Mouse (Mus musculus) heart, embryonic 15.5 days (tissue): ENCODE data around the gene Pax2. TPM values are rescaled to one million over a fixed set of nuclear protein-coding genes. Genes with fewer than 3 reads are reported as not detected.

Source experiments
- ATAC-seq: fragments of 200-750 bp; cut with Nextera tagmentation; replicated peaks from 2 replicates; pipeline ENCODE4 v1.8.0; 2017; ENCODE audit warnings: low read depth, moderate TSS enrichment; ENCODE audit not compliant: insufficient number of reproducible peaks, insufficient read depth, low FRiP score
- H3K27ac ChIP-seq: fragments of 300-500 bp; sonication (generic); 2 replicates; pipeline ENCODE4 v1.5.1; 2015; ENCODE audit warnings: mild to moderate bottlenecking, inconsistent platforms
- H3K27me3 ChIP-seq: fragments of 300-500 bp; sonication (generic); 2 replicates; pipeline ENCODE4 v1.6.1; 2015; ENCODE audit warnings: inconsistent platforms
- H3K36me3 ChIP-seq: fragments of 300-500 bp; sonication (generic); 2 replicates; pipeline ENCODE4 v1.6.1; 2015; ENCODE audit warnings: mild to moderate bottlenecking, inconsistent platforms
- H3K4me1 ChIP-seq: fragments of 300-500 bp; sonication (generic); replicated peaks from 2 replicates; pipeline ENCODE4 v1.6.1; 2015; ENCODE audit warnings: inconsistent platforms
- H3K4me2 ChIP-seq: fragments of 300-500 bp; sonication (generic); 2 replicates; pipeline ENCODE4 v1.6.1; 2015; ENCODE audit warnings: inconsistent platforms, mild to moderate bottlenecking, moderate library complexity
- H3K4me3 ChIP-seq: fragments of 300-500 bp; sonication (generic); 2 replicates; pipeline ENCODE4 v1.5.1; 2015; ENCODE audit warnings: mild to moderate bottlenecking, inconsistent platforms
- H3K9ac ChIP-seq: fragments of 300-500 bp; sonication (generic); 2 replicates; pipeline ENCODE4 v1.6.1; 2015; ENCODE audit warnings: mild to moderate bottlenecking, inconsistent platforms
- H3K9me3 ChIP-seq: fragments of 300-500 bp; sonication (generic); replicated peaks from 2 replicates; pipeline ENCODE4 v1.6.1; 2016; ENCODE audit warnings: inconsistent platforms
- WGBS: fragments of 180-500 bp; shearing (Covaris S2); methylation state at CpG from one replicate; pipeline ENCODE4 v1.1.7; 2015; ENCODE audit warnings: mixed read lengths; 5-methylcytosine and 5-hydroxymethylcytosine counted together
- polyA plus RNA-seq: library from polyadenylated mRNA; unstranded; fragments of >200 nt; fragmentation: Nextera tagmentation; extraction: Ambion mirVana; gene quantifications from 2 replicates; pipeline ENCODE4 v1.2.1, GENCODE M21; 2015

Gene Pax2
- polyA plus RNA-seq, 1 experiment from 2014 or later, result not detected

DNA sequence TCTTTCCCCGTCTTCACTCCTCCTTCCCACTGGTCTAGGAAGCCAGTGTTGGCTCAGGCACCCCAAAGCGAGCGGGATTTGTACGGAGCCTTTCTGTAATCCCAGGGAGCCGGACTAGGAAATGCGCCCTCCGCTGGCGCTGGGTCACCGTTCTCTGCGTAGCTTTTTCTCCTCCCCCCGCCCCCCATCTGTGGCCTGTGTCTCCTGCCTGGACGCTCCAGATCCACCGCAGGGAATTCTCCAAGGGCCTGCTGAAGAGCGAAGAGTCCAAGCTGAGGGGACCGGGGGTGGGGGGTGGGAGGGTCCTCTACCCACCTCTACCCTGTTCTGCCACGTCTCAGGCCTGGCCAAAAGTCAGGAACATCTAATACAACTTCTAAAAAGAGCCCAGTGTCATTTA, 15.5 kb upstream of the Pax2 start:
- no peak overlapping the region for H3K4me2 ChIP-seq
- H3K4me3 ChIP-seq, result no peak overlapping the region
- H3K27me3 ChIP-seq, result peaks cover 97% of the 10 kb centered on the region
- no peak for ATAC-seq
- no peaks in the 10 kb centered on the region for H3K9me3 ChIP-seq
- WGBS, result 5% methylated on average over 16 of the region's 16 CpGs
- no peak overlapping the region for H3K9ac ChIP-seq
- peaks cover 26% of the 10 kb centered on the region for H3K4me1 ChIP-seq
- H3K27ac ChIP-seq, result no peak overlapping the region
- no peaks in the 10 kb centered on the region for H3K36me3 ChIP-seq

DNA sequence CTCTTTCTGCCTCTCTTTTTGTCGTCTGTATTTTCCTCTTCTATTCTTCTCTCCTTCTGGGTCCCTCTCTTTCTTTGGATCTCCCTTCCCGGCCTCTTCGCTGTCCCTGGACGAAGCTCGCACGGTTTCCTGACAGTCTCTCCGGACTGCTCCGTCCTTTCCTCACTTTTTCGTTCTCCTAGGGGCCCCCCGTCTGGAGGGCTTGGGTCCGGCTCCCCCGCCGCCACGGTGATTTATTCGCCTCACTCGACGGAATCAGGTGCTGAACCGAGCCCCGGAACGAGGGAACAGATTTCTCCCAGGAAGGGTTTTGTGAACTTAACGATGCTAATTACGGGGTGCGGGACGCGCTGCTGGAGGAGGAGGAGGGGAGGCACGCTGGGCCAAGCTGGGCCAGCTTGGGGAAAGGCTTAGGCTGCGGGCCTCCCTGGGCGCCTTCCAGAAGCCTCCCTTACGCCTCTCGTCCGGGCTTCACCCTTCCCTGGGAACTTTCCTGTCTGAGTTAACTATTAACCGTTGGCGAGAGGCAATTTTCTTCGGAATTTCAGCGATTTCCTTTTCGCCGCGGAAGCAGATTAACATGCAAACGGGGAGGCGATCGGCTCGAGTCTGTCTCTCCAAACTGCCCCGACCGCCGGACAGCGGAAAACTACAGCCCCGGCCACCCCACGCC, 14.6 kb upstream of the Pax2 start:
- H3K4me3 ChIP-seq, result peak overlapping the region; percentile 33
- ATAC-seq, result no peak
- 2% methylated on average over 48 of the region's 48 CpGs for WGBS
- H3K4me1 ChIP-seq, result peaks cover 26% of the 10 kb centered on the region
- 0 out of 2 replicates have a peak overlapping the region, but pooled peaks have one; percentile 15 for H3K9ac ChIP-seq
- H3K27me3 ChIP-seq, result peaks cover 97% of the 10 kb centered on the region
- H3K27ac ChIP-seq, result no peak overlapping the region
- H3K4me2 ChIP-seq, result peak overlapping the region; percentile 60
- H3K36me3 ChIP-seq, result no peaks in the 10 kb centered on the region
- H3K9me3 ChIP-seq, result no peaks in the 10 kb centered on the region

DNA sequence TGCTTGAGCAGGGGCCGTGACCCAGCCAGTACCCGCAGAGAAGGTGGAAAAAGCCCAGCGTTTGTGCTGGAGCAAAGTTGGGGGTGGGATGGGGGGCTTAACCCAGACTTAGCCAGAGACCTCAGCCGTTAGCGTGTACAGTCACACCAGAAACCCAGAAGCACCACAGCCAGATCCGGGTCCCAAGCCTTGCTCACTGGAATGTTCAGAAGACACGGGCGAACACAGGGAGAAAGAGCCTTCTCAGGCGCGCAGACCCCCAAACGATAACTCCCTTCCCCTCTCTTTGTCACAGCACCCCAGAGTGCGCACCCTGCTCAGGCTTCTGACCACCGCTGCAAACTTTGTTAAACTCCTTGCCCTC, 14.1 kb upstream of the Pax2 start:
- peaks cover 30% of the 10 kb centered on the region for H3K4me1 ChIP-seq
- no peaks in the 10 kb centered on the region for H3K36me3 ChIP-seq
- ATAC-seq, result no peak
- peak overlapping the region; percentile 60 for H3K4me2 ChIP-seq
- H3K4me3 ChIP-seq, result peak overlapping the region; percentile 33
- 1% methylated on average over 13 of the region's 13 CpGs for WGBS
- peaks cover 97% of the 10 kb centered on the region for H3K27me3 ChIP-seq
- H3K27ac ChIP-seq, result no peak overlapping the region
- no peaks in the 10 kb centered on the region for H3K9me3 ChIP-seq
- 0 out of 2 replicates have a peak overlapping the region, but pooled peaks have one; percentile 15 for H3K9ac ChIP-seq

DNA sequence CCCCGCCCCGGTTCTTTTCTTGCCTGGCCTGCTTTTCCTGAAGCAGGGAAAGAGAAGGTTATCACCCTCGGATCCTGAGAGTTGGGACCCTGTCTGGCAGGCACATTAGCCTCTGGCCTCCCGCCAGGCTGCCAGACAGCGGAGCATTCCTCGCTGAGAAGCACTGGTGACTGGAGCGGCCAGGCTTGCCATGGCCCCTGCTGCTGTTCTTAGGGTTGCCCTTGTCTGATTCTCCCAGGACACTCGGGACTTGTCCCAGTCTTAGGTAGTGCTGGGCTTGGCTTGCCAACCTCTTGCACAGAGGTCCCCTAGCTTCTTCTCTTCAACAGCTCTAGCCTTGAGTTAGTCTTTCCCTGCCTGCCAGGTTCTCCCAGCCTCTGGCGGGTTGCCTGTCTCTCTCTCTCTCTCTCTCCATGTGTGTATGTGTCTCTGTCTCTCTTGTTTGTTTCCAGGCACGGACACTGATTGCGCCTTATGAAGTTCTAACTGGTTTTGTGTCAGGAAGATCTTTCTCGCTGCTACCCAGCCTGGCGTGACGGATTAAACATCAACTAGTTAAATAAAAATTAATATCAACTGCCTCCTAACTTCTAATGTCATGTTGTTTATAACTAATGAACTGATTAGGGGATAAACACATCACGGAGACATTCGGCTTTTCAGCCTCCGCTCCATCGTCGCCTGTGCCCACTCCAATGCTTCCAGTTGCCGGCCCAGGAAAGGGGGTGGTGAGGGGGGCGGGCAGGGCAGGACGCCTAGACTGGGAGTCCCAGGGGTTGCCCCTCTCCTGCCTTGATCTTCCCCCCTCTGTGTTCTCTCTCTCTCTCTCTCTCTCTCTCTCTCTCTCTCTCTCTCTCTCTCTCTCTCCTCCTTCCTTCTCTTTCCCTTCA, 13.5 kb upstream of the Pax2 start:
- peaks cover 97% of the 10 kb centered on the region for H3K27me3 ChIP-seq
- ATAC-seq, result no peak

DNA sequence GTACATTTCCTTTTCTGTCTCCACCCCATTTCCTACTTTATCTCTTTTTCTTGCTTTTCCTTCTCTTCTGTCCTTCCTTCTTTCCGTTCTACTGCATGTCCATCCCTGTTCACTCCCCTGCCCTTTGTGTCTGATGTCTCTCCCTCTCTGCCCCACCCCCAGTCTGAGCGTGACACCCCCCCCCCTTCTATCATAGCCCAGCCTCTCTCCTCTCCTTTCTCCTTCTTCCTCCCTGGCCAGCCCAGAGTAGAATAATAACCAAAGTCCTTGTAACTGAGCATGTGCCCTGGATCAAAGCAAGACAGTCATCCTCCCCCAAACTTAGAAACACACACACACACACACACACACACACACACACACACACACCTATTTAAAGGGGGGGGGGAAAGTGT, 12.8 kb upstream of the Pax2 start:
- WGBS, result 5% methylated on average over 2 of the region's 2 CpGs
- no peak overlapping the region for H3K4me3 ChIP-seq
- no peaks in the 10 kb centered on the region for H3K9me3 ChIP-seq
- H3K36me3 ChIP-seq, result no peaks in the 10 kb centered on the region
- no peak for ATAC-seq
- H3K4me1 ChIP-seq, result peaks cover 32% of the 10 kb centered on the region
- H3K4me2 ChIP-seq, result no peak overlapping the region
- H3K9ac ChIP-seq, result no peak overlapping the region
- H3K27ac ChIP-seq, result no peak overlapping the region
- peaks cover 97% of the 10 kb centered on the region for H3K27me3 ChIP-seq

More for the DNA sequence above, 13.5 kb upstream of the Pax2 start:
- H3K27ac ChIP-seq, result no peak overlapping the region
- no peaks in the 10 kb centered on the region for H3K9me3 ChIP-seq
- H3K4me1 ChIP-seq, result peaks cover 32% of the 10 kb centered on the region
- no peaks in the 10 kb centered on the region for H3K36me3 ChIP-seq
- 2% methylated on average over 22 of the region's 22 CpGs for WGBS
- H3K9ac ChIP-seq, result 0 out of 2 replicates have a peak overlapping the region, but pooled peaks have one; percentile 15
- H3K4me2 ChIP-seq, result peak overlapping the region; percentile 60
- peak overlapping the region; percentile 33 for H3K4me3 ChIP-seq

DNA sequence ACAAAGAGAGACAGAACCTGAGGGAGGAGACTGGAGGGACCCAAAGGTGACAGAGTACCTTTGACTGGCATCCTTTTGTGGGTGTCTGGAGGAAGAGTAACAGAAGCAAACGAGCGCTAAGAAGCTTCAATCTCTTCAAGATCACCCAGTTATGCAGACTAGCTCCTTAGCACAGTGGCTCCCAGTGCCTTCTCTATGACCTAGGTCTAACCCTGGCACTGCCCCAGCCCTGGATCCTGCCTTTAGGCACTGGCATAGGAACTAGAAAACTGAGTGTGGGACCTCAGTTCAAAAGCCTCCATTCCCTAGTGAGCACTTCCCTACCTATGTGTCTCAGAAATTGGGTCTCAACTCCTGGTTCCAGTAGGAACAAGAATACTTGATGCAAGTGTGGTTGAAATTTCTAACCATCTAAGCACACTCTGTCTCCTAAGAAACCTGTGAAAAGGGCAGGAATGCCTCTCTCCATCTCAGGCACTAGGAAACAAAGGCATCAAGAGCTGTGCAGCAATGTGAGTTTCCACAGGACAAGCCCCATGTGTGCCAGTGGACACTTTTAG, 11.8 kb upstream of the Pax2 start:
- no peaks in the 10 kb centered on the region for H3K9me3 ChIP-seq
- no peaks in the 10 kb centered on the region for H3K36me3 ChIP-seq
- WGBS, result 16% methylated on average over 2 of the region's 2 CpGs
- H3K4me3 ChIP-seq, result no peak overlapping the region
- peaks cover 32% of the 10 kb centered on the region for H3K4me1 ChIP-seq
- no peak overlapping the region for H3K9ac ChIP-seq
- no peak overlapping the region for H3K4me2 ChIP-seq
- ATAC-seq, result no peak
- peaks cover 97% of the 10 kb centered on the region for H3K27me3 ChIP-seq
- H3K27ac ChIP-seq, result no peak overlapping the region

DNA sequence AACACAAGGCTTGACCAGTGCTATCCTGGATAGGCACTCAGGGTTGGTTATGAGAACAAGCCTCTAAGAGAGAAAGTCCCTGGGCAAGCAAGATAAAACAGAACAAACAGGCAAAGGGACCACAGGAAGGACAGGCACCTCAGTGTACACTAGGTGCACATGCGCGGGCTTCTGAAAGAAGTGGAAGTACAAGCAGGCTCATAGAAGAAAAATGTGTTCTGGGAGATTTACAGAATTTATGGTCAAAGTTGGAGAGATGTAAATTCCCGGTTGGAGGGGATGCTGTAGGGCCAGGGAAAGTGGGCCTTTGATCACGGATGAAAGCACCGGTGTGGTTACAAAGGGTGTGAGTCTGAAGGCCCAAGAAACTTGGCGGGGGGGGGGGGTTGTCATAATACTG, 10.1 kb upstream of the Pax2 start:
- Histone ChIP-seq H3K36me3 (no peaks in the 10 kb centered on the region), H3K4me3 (no peak overlapping the region), H3K27ac (no peak overlapping the region), H3K27me3 (peaks cover 97% of the 10 kb centered on the region), H3K4me1 (peaks cover 32% of the 10 kb centered on the region), H3K4me2 (no peak overlapping the region), H3K9ac (no peak overlapping the region), H3K9me3 (no peaks in the 10 kb centered on the region)
- WGBS, result 9% methylated on average over 6 of the region's 6 CpGs
- ATAC-seq, result no peak

DNA sequence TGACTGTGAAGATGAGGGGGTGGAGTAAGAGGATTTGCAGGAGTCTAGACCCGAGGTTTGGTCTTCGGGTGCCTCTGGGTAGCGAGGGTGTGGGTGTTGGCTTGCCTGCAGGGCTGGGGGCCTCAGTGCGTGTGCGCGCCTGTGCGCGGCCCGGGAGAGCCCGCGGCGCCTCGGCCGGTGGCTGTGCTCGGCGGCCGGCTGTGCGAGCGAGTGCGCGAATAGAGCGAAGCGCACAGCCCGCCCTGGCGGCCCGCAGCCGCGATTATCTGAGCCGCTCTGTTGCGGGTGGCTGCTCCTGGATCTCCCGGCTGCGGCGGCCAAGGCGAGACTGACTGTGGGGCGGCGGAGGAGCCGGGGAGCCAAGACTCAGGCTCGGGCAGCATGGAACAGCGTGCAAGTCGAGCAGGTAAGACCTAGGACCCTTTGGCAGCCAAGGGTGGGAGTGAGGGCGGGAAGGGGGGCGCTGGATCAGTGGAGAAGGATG, 9.3 kb upstream of the Pax2 start:
- no peak overlapping the region for H3K27ac ChIP-seq
- peaks cover 98% of the 10 kb centered on the region for H3K27me3 ChIP-seq
- peak overlapping the region; percentile 31; the same call in 1 of the 2 replicates for H3K4me3 ChIP-seq
- under 1% methylated on average over 40 of the region's 42 CpGs for WGBS
- H3K9me3 ChIP-seq, result no peaks in the 10 kb centered on the region
- no peak overlapping the region for H3K9ac ChIP-seq
- peaks cover 25% of the 10 kb centered on the region for H3K4me1 ChIP-seq
- ATAC-seq, result no peak
- H3K36me3 ChIP-seq, result no peaks in the 10 kb centered on the region
- H3K4me2 ChIP-seq, result peak overlapping the region; percentile 39

DNA sequence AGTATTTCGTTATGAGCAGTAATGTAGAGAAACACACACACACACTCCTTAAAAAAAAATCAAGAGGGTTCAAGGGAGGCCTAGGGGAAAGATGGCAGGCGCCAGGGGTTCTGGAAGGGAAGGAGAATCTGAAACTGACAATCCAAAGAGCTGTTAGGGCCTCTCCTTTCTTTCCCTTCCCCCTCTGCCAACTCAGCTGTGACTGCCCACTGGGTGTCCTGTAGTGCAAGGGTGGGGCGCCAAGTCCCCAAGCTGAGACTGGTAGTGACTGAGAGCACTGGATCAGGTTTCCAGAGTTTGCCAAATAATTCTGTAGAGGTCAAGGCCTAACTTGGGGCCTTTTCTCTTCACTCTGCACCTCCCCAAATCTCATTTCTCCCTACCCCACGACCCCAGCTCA, 8.4 kb upstream of the Pax2 start:
- peaks cover 98% of the 10 kb centered on the region for H3K27me3 ChIP-seq
- no peak overlapping the region for H3K4me3 ChIP-seq
- no peak overlapping the region for H3K9ac ChIP-seq
- ATAC-seq, result no peak
- no peak overlapping the region for H3K4me2 ChIP-seq
- peaks cover 16% of the 10 kb centered on the region for H3K4me1 ChIP-seq
- no peaks in the 10 kb centered on the region for H3K9me3 ChIP-seq
- WGBS, result 19% methylated on average over 4 of the region's 4 CpGs
- no peak overlapping the region for H3K27ac ChIP-seq
- no peaks in the 10 kb centered on the region for H3K36me3 ChIP-seq

DNA sequence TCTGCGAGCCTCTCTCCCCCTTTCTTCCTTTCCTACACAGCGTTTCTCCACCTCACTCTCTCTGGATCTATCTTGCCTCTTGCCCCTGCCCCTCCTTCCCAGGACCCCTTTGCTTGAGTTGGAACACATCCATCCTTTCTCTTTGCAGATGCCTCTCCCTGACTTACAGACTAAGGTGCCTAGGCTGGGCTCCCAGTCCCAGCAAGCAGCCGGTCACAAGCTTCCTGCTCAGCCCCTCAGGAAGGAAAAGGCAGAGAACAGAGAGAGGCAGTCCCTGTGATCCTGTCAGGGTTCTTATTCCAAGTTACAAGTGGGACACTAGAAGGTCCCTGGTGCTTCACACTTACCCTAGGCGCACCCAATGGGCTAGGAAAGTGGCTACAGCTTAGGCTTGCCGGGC, 7.6 kb upstream of the Pax2 start:
- H3K4me1 ChIP-seq, result peaks cover 13% of the 10 kb centered on the region

More for the DNA sequence above, 7.6 kb upstream of the Pax2 start:
- no peak for ATAC-seq
- H3K9ac ChIP-seq, result no peak overlapping the region
- H3K9me3 ChIP-seq, result no peaks in the 10 kb centered on the region
- peaks cover 98% of the 10 kb centered on the region for H3K27me3 ChIP-seq
- H3K4me3 ChIP-seq, result no peak overlapping the region
- no peak overlapping the region for H3K27ac ChIP-seq
- H3K36me3 ChIP-seq, result no peaks in the 10 kb centered on the region
- 7% methylated on average over 5 of the region's 5 CpGs for whole genome bisulfite sequencing
- no peak overlapping the region for H3K4me2 ChIP-seq
